Mouse (Mus musculus) stomach, embryonic 16.5 days (tissue): ENCODE data around the gene Olfr138. TPM values are rescaled to one million over a fixed set of nuclear protein-coding genes. Genes with fewer than 3 reads are reported as not detected.

Experiments used
- ATAC-seq: fragments of 200-750 bp; cut with Nextera tagmentation; 2 replicates; pipeline ENCODE4 v1.8.0; 2017; ENCODE audit warnings: moderate number of reproducible peaks, moderate TSS enrichment; ENCODE audit not compliant: insufficient read depth, low FRiP score
- H3K27ac ChIP-seq: fragments of 300-500 bp; sonication (generic); 2 replicates; pipeline ENCODE4 v1.5.1; 2014; ENCODE audit warnings: low read length
- H3K27me3 ChIP-seq: fragments of 300-500 bp; sonication (generic); 2 replicates; pipeline ENCODE4 v1.6.1; 2014; ENCODE audit warnings: low read length, control low read depth, mixed read lengths; ENCODE audit not compliant: control insufficient read depth, insufficient read depth
- H3K36me3 ChIP-seq: fragments of 300-500 bp; sonication (generic); 2 replicates; pipeline ENCODE4 v1.6.1; 2014; ENCODE audit warnings: low read length; ENCODE audit not compliant: control insufficient read depth, insufficient read depth
- H3K4me1 ChIP-seq: fragments of 300-500 bp; sonication (generic); 2 replicates; pipeline ENCODE4 v1.6.1; 2014; ENCODE audit warnings: low read length, control low read depth, mixed read lengths; ENCODE audit not compliant: control insufficient read depth, insufficient read depth
- H3K4me2 ChIP-seq: fragments of 300-500 bp; sonication (generic); 2 replicates; pipeline ENCODE4 v1.6.1; 2014; ENCODE audit warnings: low read depth, low read length, mixed read lengths
- H3K4me3 ChIP-seq: fragments of 300-500 bp; sonication (generic); replicated peaks from 2 replicates; pipeline ENCODE4 v1.5.1; 2014; ENCODE audit warnings: mild to moderate bottlenecking, low read length
- H3K9ac ChIP-seq: fragments of 300-500 bp; sonication (generic); 2 replicates; pipeline ENCODE4 v1.6.1; 2014; ENCODE audit warnings: low read length
- H3K9me3 ChIP-seq: fragments of 300-500 bp; sonication (generic); replicated peaks from 2 replicates; pipeline ENCODE4 v1.6.1; 2016; ENCODE audit warnings: low read length, control low read depth; ENCODE audit not compliant: control insufficient read depth
- WGBS: fragments of 180-500 bp; shearing (Covaris S2); extraction: QIAGEN DNeasy Blood & Tissue Kit; methylation state at CpG from one replicate; pipeline ENCODE4 v1.1.7; 2014; 5-methylcytosine and 5-hydroxymethylcytosine counted together
- polyA plus RNA-seq: library from polyadenylated mRNA; unstranded; fragments of >200 nt; fragmentation: Nextera tagmentation; extraction: Ambion mirVana; gene quantifications from 2 replicates; pipeline ENCODE4 v1.2.1, GENCODE M21; 2015

Gene Olfr138
- polyA plus RNA-seq, result not detected in 2 replicates

DNA sequence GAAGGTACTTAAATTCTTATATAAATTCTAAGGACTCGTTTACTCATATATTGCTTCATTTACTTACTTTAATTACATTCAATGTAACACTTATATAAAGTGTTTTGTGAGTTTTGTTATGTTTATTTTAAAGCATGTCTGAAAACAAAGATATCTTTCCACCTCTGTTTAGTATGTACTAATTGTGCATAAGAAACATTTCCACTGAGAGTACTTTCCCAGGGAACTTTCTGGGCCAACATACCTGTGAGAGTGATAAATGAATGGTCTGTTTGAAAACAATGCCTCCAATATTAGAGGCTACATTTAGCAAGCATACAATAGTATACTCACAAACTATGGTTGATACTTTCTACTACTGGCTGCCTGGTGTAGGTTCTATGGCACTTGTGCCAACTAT is at the start of gene Olfr138:
Gene Olfr138 (plus strand): TSS at position 301 of the 400 bp plus-strand sequence.
- WGBS, result 67% methylated on average over 1 of the region's 1 CpGs
- no peak within 1 kb of the TSS for H3K9ac ChIP-seq
- no peak for ATAC-seq

DNA sequence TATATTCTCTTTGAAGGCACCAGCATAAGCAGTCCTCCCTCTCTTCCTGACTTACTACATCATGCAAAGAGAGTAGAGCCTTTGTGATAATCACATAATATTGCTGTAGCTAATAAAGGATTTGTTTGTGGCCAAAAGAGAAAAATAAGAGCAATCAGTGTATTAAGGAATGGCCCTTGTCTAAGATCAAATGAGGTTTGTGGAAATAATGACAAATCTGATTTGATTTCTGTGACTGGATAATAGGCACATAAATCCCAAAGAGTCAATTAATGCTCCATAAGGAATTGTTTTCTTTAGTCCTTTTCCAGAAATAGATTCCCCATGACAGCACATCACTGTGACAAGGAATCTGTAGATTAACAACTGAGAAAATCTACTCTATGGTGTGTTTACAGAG is 46.6 kb downstream of the Olfr138 start, which contains the start of gene Olfr137:
Gene Olfr137 (minus strand): TSS at position 101 of the 400 bp plus-strand sequence.
- Histone ChIP-seq H3K9ac (no peak within 1 kb of the TSS), H3K36me3 (no peaks in the 10 kb centered on the region), H3K4me1 (no peaks in the 10 kb centered on the region), H3K4me3 (no peak within 1 kb of the TSS), H3K9me3 (no peaks in the 10 kb centered on the region; the same call in 1 of the 2 replicates), H3K4me2 (no peak within 1 kb of the TSS), H3K27me3 (no peaks in the 10 kb centered on the region), H3K27ac (no peak within 1 kb of the TSS)
- no peak for ATAC-seq

More for the DNA sequence above, at the start of gene Olfr138:
- Histone ChIP-seq H3K4me2 (no peak within 1 kb of the TSS), H3K36me3 (no peaks in the 10 kb centered on the region), H3K4me1 (no peaks in the 10 kb centered on the region), H3K4me3 (no peak within 1 kb of the TSS), H3K9me3 (no peaks in the 10 kb centered on the region), H3K27ac (no peak within 1 kb of the TSS), H3K27me3 (no peaks in the 10 kb centered on the region)

Other genes with a start within 250 kb of the Olfr138 start
- gene Olfr129, start 201.0 kb upstream of the Olfr138 start, polyA plus RNA-seq, result not detected in 2 replicates
- not detected in 2 replicates for gene Olfr130, start 197.1 kb upstream of the Olfr138 start, polyA plus RNA-seq
- not detected in 2 replicates for gene Olfr131, start 172.3 kb upstream of the Olfr138 start, polyA plus RNA-seq
- gene Olfr132, start 126.5 kb upstream of the Olfr138 start, polyA plus RNA-seq, result not detected in 2 replicates
- gene Olfr133, start 115.8 kb upstream of the Olfr138 start, polyA plus RNA-seq, result not detected in 2 replicates
- not detected in 2 replicates for gene Olfr134, start 89.6 kb upstream of the Olfr138 start, polyA plus RNA-seq
- gene Olfr135, start 56.7 kb upstream of the Olfr138 start, polyA plus RNA-seq, result not detected in 2 replicates
- gene Olfr137, start 46.5 kb downstream of the Olfr138 start, polyA plus RNA-seq, result not detected in 2 replicates
- gene Olfr136, start 68.8 kb downstream of the Olfr138 start, polyA plus RNA-seq, result not detected in 2 replicates
- gene Esp36, start 159.2 kb downstream of the Olfr138 start, polyA plus RNA-seq, result not detected in 2 replicates